Mouse (Mus musculus): ENCODE results near the gene Psg26. TPM values are rescaled to one million over a fixed set of nuclear protein-coding genes. Genes with fewer than 3 reads are reported as not detected.
"Not testable (repeated sequence)": the region's sequence is repeated elsewhere in the genome, so short reads cannot be mapped to it uniquely, and the experiment has no call there.

Gene Psg26
- polyA plus RNA-seq (2016; fragmentation: Nextera tagmentation; extraction: Ambion mirVana), result not detected in 2 replicates

DNA sequence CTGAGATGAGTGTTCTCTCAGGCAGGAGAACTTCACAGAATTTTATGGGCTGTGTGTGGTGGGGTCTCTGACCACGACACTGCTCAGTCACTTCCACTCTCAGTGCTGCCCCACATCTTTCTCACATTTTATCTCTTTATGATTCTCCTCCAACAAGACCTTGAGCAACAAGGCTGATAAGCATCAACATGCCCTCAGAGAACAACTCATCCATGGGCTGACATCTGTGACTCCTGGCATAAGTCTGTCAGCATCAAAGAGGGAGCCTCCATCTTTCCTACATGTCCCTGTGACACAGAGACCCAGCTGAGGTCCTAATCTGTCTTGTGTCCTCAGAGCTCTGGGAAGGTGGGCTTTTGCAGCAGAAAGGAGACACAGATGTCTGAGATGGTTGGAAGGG lies at the start of gene Psg26:
Gene Psg26, minus strand, starts transcription at position 101 of the 400 bp plus-strand sequence.
- H3K4me3 ChIP-seq, result no peak within 1 kb of the TSS
- no peaks in the 10 kb centered on the region for H3K27me3 ChIP-seq (ENCODE audit: low read depth, poor library complexity, severe bottlenecking)
- no peaks in the 10 kb centered on the region for H3K4me1 ChIP-seq
- H3K9me3 ChIP-seq (replicated peaks), result no peaks in the 10 kb centered on the region; the same call in 1 of the 2 replicates
- H3K27ac ChIP-seq, result no peak within 1 kb of the TSS
- no peaks in the 10 kb centered on the region for H3K36me3 ChIP-seq
- 77% methylated on average over 1 of the region's 1 CpGs for WGBS
- no peak for DNase-seq (ENCODE audit: low spot score)

DNA sequence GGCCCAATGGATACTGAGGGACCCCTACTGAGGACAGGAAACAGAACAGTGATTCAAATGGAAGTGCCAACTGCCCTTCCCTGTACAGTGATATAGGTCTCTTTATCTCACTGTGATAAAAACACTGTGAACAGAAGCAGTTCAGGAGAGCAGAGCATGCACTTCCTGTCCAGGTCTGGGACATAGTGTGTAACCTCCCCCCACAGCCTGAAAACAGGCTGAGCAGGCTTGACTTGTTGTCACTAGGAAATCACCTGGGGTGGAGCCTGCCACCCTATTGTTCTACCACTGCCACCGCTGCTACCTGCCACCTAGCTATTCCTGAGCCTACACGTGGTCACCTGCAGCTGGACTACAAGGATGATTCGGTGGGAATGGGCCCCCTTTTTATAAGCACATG lies 49.4 kb upstream of the Psg26 start:
- Histone ChIP-seq H3K36me3 (no peaks in the 10 kb centered on the region), H3K4me3 (no peak overlapping the region), H3K27ac (no peak overlapping the region), H3K27me3 (ENCODE audit: low read depth, poor library complexity, severe bottlenecking) (no peaks in the 10 kb centered on the region), H3K9me3 (replicated peaks) (no peaks in the 10 kb centered on the region), H3K4me1 (no peaks in the 10 kb centered on the region)
- DNase-seq (ENCODE audit: low spot score), result no peak
- 58% methylated on average over 3 of the region's 3 CpGs for WGBS

DNA sequence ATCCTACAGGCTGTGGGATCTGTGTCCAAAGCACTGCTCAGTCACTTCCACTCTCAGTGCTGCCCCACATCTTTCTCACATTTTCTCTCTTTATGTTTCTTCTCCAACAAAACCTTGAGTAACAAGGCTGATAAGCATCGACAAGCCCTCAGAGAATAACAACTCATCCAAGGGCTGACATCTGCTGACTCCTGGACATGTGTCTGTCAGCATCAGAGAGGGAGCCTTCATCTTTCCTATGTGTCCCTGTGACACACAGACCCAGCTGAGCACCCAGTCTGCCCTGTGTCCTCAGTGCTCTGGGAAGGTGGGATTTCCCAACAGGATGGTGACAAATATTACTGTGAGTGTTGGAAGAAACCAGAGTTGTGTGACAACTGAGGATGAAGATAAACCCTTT lies 48.2 kb upstream of the Psg26 start, which contains the start of gene Psg25:
Gene Psg25, minus strand, starts transcription at position 101 of the 400 bp plus-strand sequence.
- Histone ChIP-seq H3K27me3 (ENCODE audit: low read depth, poor library complexity, severe bottlenecking) (no peaks in the 10 kb centered on the region), H3K4me1 (no peaks in the 10 kb centered on the region), H3K27ac (no peak within 1 kb of the TSS), H3K4me3 (no peak within 1 kb of the TSS), H3K9me3 (replicated peaks) (no peaks in the 10 kb centered on the region), H3K36me3 (no peaks in the 10 kb centered on the region)
- DNase-seq (ENCODE audit: low spot score), result no peak
- WGBS, result 92% methylated on average over 1 of the region's 1 CpGs

DNA sequence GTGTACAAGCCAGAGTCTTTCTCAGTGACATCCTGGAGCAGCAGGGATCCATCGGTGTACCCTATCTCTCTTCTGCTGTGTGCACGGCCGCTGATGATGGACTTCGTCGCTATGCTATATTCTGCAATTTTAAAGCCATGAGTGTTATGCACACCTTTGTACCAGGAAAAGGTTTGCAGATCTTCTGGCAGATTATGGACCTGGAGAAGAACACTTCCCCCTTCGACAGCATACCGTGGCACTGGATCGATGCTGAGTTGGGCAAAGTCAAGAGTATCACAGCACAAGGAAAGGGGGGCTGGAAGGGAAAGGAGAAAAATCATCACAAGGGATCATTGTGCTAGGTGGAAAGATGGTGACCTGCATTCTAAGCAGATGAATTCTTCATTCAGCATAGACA lies 40.7 kb upstream of the Psg26 start:
- Histone ChIP-seq H3K4me1 (no peaks in the 10 kb centered on the region), H3K27me3 (ENCODE audit: low read depth, poor library complexity, severe bottlenecking) (no peaks in the 10 kb centered on the region), H3K4me3 (no peak overlapping the region), H3K36me3 (no peaks in the 10 kb centered on the region), H3K9me3 (replicated peaks) (no peaks in the 10 kb centered on the region), H3K27ac (no peak overlapping the region)
- DNase-seq (ENCODE audit: low spot score), result no peak
- WGBS, result 97% methylated on average over 8 of the region's 8 CpGs

DNA sequence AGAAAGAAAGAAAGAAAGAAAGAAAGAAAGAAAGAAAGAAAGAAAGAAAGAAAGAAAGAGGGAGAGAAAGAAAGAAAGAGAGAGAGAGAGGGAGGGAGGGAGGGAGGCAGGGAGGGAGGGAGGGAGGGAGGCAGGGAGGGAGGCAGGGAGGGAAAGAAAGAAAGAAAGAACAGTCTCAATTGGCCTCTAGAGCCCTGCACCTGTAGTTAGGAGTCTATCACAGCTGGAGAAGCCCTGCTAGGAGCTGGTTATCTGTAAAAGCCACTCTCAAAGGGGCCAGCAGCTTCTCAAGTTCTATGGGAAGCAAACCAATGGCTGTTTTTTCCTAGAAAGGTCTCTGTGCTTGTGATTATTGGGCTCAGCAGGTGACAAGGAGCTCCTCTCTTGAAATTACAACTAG lies 28.9 kb upstream of the Psg26 start:
- H3K27ac ChIP-seq; H3K9me3 ChIP-seq (replicated peaks); DNase-seq (ENCODE audit: low spot score); H3K4me3 ChIP-seq; H3K4me1 ChIP-seq; H3K36me3 ChIP-seq; H3K27me3 ChIP-seq (ENCODE audit: low read depth, poor library complexity, severe bottlenecking): not testable (repeated sequence)

DNA sequence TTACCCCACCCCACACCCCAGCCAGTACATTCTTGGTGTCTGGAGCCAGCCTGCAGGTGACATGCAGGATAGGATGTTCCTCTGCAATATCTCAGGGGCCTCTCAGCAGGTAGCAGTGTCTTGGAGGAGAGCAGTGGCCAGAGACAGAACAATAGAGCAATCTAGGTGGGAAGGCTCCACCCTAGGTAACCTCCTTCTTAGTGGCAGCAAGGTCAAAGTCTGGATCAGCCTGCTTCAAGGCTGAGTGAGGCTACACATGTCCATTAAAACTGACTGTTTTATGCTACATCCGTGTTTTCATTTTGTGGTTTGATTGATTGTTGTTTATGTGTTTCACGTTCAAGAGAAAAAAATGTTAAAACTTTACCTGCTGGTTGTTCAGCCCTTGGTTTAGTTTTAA lies 28.4 kb upstream of the Psg26 start:
- H3K27me3 ChIP-seq (ENCODE audit: low read depth, poor library complexity, severe bottlenecking); H3K4me3 ChIP-seq; H3K36me3 ChIP-seq; DNase-seq (ENCODE audit: low spot score); H3K4me1 ChIP-seq; H3K9me3 ChIP-seq (replicated peaks); H3K27ac ChIP-seq: not testable (repeated sequence)
- 65% methylated on average over 2 of the region's 2 CpGs for WGBS

DNA sequence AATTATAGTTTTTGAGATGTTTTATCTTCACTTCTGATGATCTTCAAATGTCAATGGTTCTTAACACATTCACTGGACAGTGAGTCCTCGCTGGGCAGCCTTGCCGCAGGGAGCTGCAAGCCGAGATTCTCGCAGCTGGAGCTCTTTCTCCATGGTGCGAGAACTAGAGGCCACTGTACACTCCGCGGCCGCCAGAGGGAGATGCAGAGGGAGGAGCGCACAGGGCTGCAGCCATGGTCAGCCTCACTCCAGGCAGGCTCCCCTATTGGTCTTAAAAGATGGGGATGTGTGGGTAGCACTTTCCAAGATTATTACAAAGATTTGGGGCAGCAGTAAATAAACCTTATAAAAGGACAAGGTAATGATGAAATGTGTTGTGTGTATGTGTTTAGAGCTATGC lies 27.5 kb upstream of the Psg26 start:
- H3K4me1 ChIP-seq, result no peaks in the 10 kb centered on the region
- no peak overlapping the region for H3K27ac ChIP-seq
- 23% methylated on average over 9 of the region's 9 CpGs for WGBS
- no peaks in the 10 kb centered on the region for H3K36me3 ChIP-seq
- H3K9me3 ChIP-seq (replicated peaks), result no peaks in the 10 kb centered on the region
- DNase-seq (ENCODE audit: low spot score), result peak; percentile 46
- no peak overlapping the region for H3K4me3 ChIP-seq
- no peaks in the 10 kb centered on the region for H3K27me3 ChIP-seq (ENCODE audit: low read depth, poor library complexity, severe bottlenecking)

DNA sequence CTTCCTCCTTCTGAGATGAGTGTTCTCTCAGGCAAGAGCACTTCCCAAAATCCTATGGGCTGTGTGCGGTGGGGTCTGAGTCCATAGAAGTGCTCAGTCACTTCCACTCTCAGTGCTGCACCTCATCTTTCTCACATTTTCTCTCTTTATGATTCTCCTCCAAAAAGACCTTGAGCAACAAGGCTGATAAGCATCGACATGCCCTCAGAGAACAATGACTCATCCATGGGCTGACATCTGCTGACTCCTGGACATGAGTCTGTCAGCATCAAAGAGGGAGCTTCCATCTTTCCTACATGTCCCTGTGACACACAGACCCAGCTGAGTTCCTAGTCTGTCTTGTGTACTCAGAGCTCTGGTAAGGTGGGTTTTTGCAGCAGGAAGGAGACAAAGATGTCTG lies 52.0 kb downstream of the Psg26 start, which contains the start of gene Psg28:
Gene Psg28, minus strand, starts transcription at position 101 of the 400 bp plus-strand sequence.
- not testable (repeated sequence) for H3K27ac ChIP-seq; H3K4me3 ChIP-seq; H3K27me3 ChIP-seq (ENCODE audit: low read depth, poor library complexity, severe bottlenecking); DNase-seq (ENCODE audit: low spot score); H3K9me3 ChIP-seq (replicated peaks); H3K4me1 ChIP-seq; H3K36me3 ChIP-seq
- 83% methylated on average over 2 of the region's 2 CpGs for WGBS

Other genes starting within 250 kb of the Psg26 start
- gene Mill1, start 238.8 kb downstream of the Psg26 start, polyA plus RNA-seq (2016; fragmentation: Nextera tagmentation; extraction: Ambion mirVana), result not detected in 2 replicates
- not detected in 2 replicates for gene Psg18, start 129.2 kb downstream of the Psg26 start, polyA plus RNA-seq (2016; fragmentation: Nextera tagmentation; extraction: Ambion mirVana)
- gene Psg28, start 52.1 kb downstream of the Psg26 start, polyA plus RNA-seq (2016; fragmentation: Nextera tagmentation; extraction: Ambion mirVana), result not detected in 2 replicates
- not detected in 2 replicates for gene Psg25, start 48.1 kb upstream of the Psg26 start, polyA plus RNA-seq (2016; fragmentation: Nextera tagmentation; extraction: Ambion mirVana)
- not detected in 2 replicates for gene Psg27, start 83.1 kb upstream of the Psg26 start, polyA plus RNA-seq (2016; fragmentation: Nextera tagmentation; extraction: Ambion mirVana)
- gene Psg23, start 132.3 kb upstream of the Psg26 start, polyA plus RNA-seq (2016; fragmentation: Nextera tagmentation; extraction: Ambion mirVana), result not detected in 2 replicates
- gene Psg21, start 172.5 kb upstream of the Psg26 start, polyA plus RNA-seq (2016; fragmentation: Nextera tagmentation; extraction: Ambion mirVana), result not detected in 2 replicates
- gene Psg20, start 202.0 kb upstream of the Psg26 start, polyA plus RNA-seq (2016; fragmentation: Nextera tagmentation; extraction: Ambion mirVana), result not detected in 2 replicates
- gene Psg22, start 233.9 kb upstream of the Psg26 start, polyA plus RNA-seq (2016; fragmentation: Nextera tagmentation; extraction: Ambion mirVana), result not detected in 2 replicates